Mouse (Mus musculus) C2C12 (cell line): ENCODE results near the gene Sdr39u1.

Source experiments
- CTCF ChIP-seq: IDR thresholded peaks from one replicate; pipeline ENCODE4 v1.5.1; 2011; ENCODE audit not compliant: control insufficient read depth, insufficient read depth, insufficient read length
- FOSL1 ChIP-seq: IDR thresholded peaks from one replicate; pipeline ENCODE4 v1.8.0; 2011; ENCODE audit warnings: mild to moderate bottlenecking, low read length; ENCODE audit not compliant: poor library complexity, insufficient read depth, severe bottlenecking
- MAX ChIP-seq: IDR thresholded peaks from one replicate; pipeline ENCODE4 v1.6.1; 2011; ENCODE audit warnings: mild to moderate bottlenecking, control low read depth
- MYOD1 ChIP-seq: IDR thresholded peaks from one replicate; pipeline ENCODE4 v1.6.1; 2011; ENCODE audit warnings: low read depth; ENCODE audit not compliant: control insufficient read depth, insufficient read length
- MYOG ChIP-seq: IDR thresholded peaks from one replicate; pipeline ENCODE4 v1.6.1; 2011; ENCODE audit not compliant: control insufficient read depth, insufficient read length; ENCODE audit errors: extremely low read depth
- USF1 ChIP-seq: IDR thresholded peaks from one replicate; pipeline ENCODE4 v1.6.1; 2011; ENCODE audit warnings: low read depth, mild to moderate bottlenecking, control low read depth, moderate library complexity

- TF ChIP-seq MYOG (no peak), CTCF (no peak), USF1 (no peak), FOSL1 (no peak), MAX (no peak), MYOD1 (no peak)
Observed at GRCm38 (mm10) chr14:55897671-55898070, 2.4 kb downstream of the Sdr39u1 start.
